Mouse (Mus musculus): ENCODE measurements around the gene Atp2b4. TPM values are rescaled to one million over a fixed set of nuclear protein-coding genes. Genes with fewer than 3 reads are reported as not detected.

The Atp2b4 gene
- polyA plus RNA-seq, 1 experiment from 2014 or later = 10.3 TPM

- Histone ChIP-seq H3K36me3 (ENCODE audit: control insufficient read depth, insufficient read depth) (no peaks in the 10 kb centered on the region), H3K27ac (ENCODE audit: low read length) (peak overlapping the region; percentile 56), H3K9me3 (replicated peaks; ENCODE audit: control insufficient read depth, low read length) (no peaks in the 10 kb centered on the region), H3K4me1 (ENCODE audit: control insufficient read depth, insufficient read depth, low read length) (peaks cover 16% of the 10 kb centered on the region), H3K27me3 (ENCODE audit: control insufficient read depth, insufficient read depth, low read length) (no peaks in the 10 kb centered on the region), H3K4me3 (ENCODE audit: low read length) (no peak overlapping the region), H3K4me2 (ENCODE audit: low read depth, low read length) (no peak overlapping the region), H3K9ac (ENCODE audit: low read length) (peak overlapping the region; percentile 23)
- 40% methylated on average over 4 of the region's 4 CpGs for WGBS
- peak; percentile 32; the same call in 1 of the 2 replicates for ATAC-seq (replicated peaks; ENCODE audit: extremely low read depth, insufficient read depth, low FRiP score)
These were observed 56.2 kb downstream of the Atp2b4 start for GRCm38 (mm10) chr1:133744609-133745008.

GRCm38 (mm10) chr1:133742517-133742916 lies 58.3 kb downstream of the Atp2b4 start:
- no peaks in the 10 kb centered on the region for H3K27me3 ChIP-seq (ENCODE audit: control insufficient read depth, insufficient read depth, low read length)
- no peak overlapping the region for H3K9ac ChIP-seq (ENCODE audit: low read length)
- H3K36me3 ChIP-seq (ENCODE audit: control insufficient read depth, insufficient read depth) = no peaks in the 10 kb centered on the region
- H3K9me3 ChIP-seq (replicated peaks; ENCODE audit: control insufficient read depth, low read length) = no peaks in the 10 kb centered on the region
- no peak for ATAC-seq (replicated peaks; ENCODE audit: extremely low read depth, insufficient read depth, low FRiP score)
- H3K4me2 ChIP-seq (ENCODE audit: low read depth, low read length) = no peak overlapping the region
- 58% methylated on average over 8 of the region's 8 CpGs for WGBS
- no peak overlapping the region for H3K4me3 ChIP-seq (ENCODE audit: low read length)
- peaks cover 16% of the 10 kb centered on the region for H3K4me1 ChIP-seq (ENCODE audit: control insufficient read depth, insufficient read depth, low read length)
- H3K27ac ChIP-seq (ENCODE audit: low read length) = no peak overlapping the region

- no peak overlapping the region for H3K27ac ChIP-seq (ENCODE audit: low read length)
- no peak overlapping the region for H3K9ac ChIP-seq (ENCODE audit: low read length)
- 61% methylated on average over 11 of the region's 11 CpGs for WGBS
- H3K4me1 ChIP-seq (ENCODE audit: control insufficient read depth, insufficient read depth, low read length) = peaks cover 16% of the 10 kb centered on the region
- ATAC-seq (replicated peaks; ENCODE audit: extremely low read depth, insufficient read depth, low FRiP score) = no peak
- no peaks in the 10 kb centered on the region for H3K27me3 ChIP-seq (ENCODE audit: control insufficient read depth, insufficient read depth, low read length)
- no peak overlapping the region for H3K4me3 ChIP-seq (ENCODE audit: low read length)
- 0 out of 2 replicates have a peak, but pooled peaks cover under 1% of the 10 kb centered on the region for H3K36me3 ChIP-seq (ENCODE audit: control insufficient read depth, insufficient read depth)
- no peaks in the 10 kb centered on the region for H3K9me3 ChIP-seq (replicated peaks; ENCODE audit: control insufficient read depth, low read length)
- H3K4me2 ChIP-seq (ENCODE audit: low read depth, low read length) = no peak overlapping the region
These were observed 58.9 kb downstream of the Atp2b4 start for GRCm38 (mm10) chr1:133741881-133742434.

- 91% methylated on average over 6 of the region's 6 CpGs for WGBS
- H3K9me3 ChIP-seq (replicated peaks; ENCODE audit: control insufficient read depth, low read length) = no peaks in the 10 kb centered on the region
- H3K4me3 ChIP-seq (ENCODE audit: low read length) = no peak overlapping the region
- no peak overlapping the region for H3K9ac ChIP-seq (ENCODE audit: low read length)
- no peak for ATAC-seq (replicated peaks; ENCODE audit: extremely low read depth, insufficient read depth, low FRiP score)
- H3K27ac ChIP-seq (ENCODE audit: low read length) = no peak overlapping the region
- no peak overlapping the region for H3K4me2 ChIP-seq (ENCODE audit: low read depth, low read length)
- H3K36me3 ChIP-seq (ENCODE audit: control insufficient read depth, insufficient read depth) = 0 out of 2 replicates have a peak, but pooled peaks cover 6% of the 10 kb centered on the region
- no peaks in the 10 kb centered on the region for H3K27me3 ChIP-seq (ENCODE audit: control insufficient read depth, insufficient read depth, low read length)
- H3K4me1 ChIP-seq (ENCODE audit: control insufficient read depth, insufficient read depth, low read length) = peaks cover 16% of the 10 kb centered on the region
These were observed 59.7 kb downstream of the Atp2b4 start for GRCm38 (mm10) chr1:133741171-133741570.

GRCm38 (mm10) chr1:133736664-133737063 lies 64.2 kb downstream of the Atp2b4 start:
- Histone ChIP-seq H3K4me1 (ENCODE audit: control insufficient read depth, insufficient read depth, low read length) (no peaks in the 10 kb centered on the region), H3K4me3 (ENCODE audit: low read length) (no peak overlapping the region), H3K27me3 (ENCODE audit: control insufficient read depth, insufficient read depth, low read length) (no peaks in the 10 kb centered on the region), H3K9me3 (replicated peaks; ENCODE audit: control insufficient read depth, low read length) (no peaks in the 10 kb centered on the region), H3K4me2 (ENCODE audit: low read depth, low read length) (no peak overlapping the region), H3K36me3 (ENCODE audit: control insufficient read depth, insufficient read depth) (0 out of 2 replicates have a peak, but pooled peaks cover 6% of the 10 kb centered on the region), H3K9ac (ENCODE audit: low read length) (no peak overlapping the region), H3K27ac (ENCODE audit: low read length) (no peak overlapping the region)
- ATAC-seq (replicated peaks; ENCODE audit: extremely low read depth, insufficient read depth, low FRiP score) = no peak
- 68% methylated on average over 7 of the region's 7 CpGs for WGBS

- Histone ChIP-seq H3K4me2 (ENCODE audit: low read depth, low read length) (peak overlapping the region; percentile 51), H3K4me3 (ENCODE audit: low read length) (0 out of 2 replicates have a peak overlapping the region, but pooled peaks have one; percentile 18), H3K36me3 (ENCODE audit: control insufficient read depth, insufficient read depth) (0 out of 2 replicates have a peak, but pooled peaks cover 6% of the 10 kb centered on the region), H3K9ac (ENCODE audit: low read length) (peak overlapping the region; percentile 50; the same call in 1 of the 2 replicates), H3K27ac (ENCODE audit: low read length) (no peak overlapping the region), H3K4me1 (ENCODE audit: control insufficient read depth, insufficient read depth, low read length) (no peaks in the 10 kb centered on the region), H3K9me3 (replicated peaks; ENCODE audit: control insufficient read depth, low read length) (no peaks in the 10 kb centered on the region), H3K27me3 (ENCODE audit: control insufficient read depth, insufficient read depth, low read length) (no peaks in the 10 kb centered on the region)
- peak; percentile 67; the same call in 1 of the 2 replicates for ATAC-seq (replicated peaks; ENCODE audit: extremely low read depth, insufficient read depth, low FRiP score)
- 26% methylated on average over 17 of the region's 17 CpGs for WGBS
These were observed 64.7 kb downstream of the Atp2b4 start for GRCm38 (mm10) chr1:133735995-133736652.

- no peak overlapping the region for H3K9ac ChIP-seq (ENCODE audit: low read length)
- no peak overlapping the region for H3K4me3 ChIP-seq (ENCODE audit: low read length)
- no peak for ATAC-seq (replicated peaks; ENCODE audit: extremely low read depth, insufficient read depth, low FRiP score)
- WGBS = 67% methylated on average over 11 of the region's 11 CpGs
- no peaks in the 10 kb centered on the region for H3K9me3 ChIP-seq (replicated peaks; ENCODE audit: control insufficient read depth, low read length)
- H3K27ac ChIP-seq (ENCODE audit: low read length) = no peak overlapping the region
- no peaks in the 10 kb centered on the region for H3K4me1 ChIP-seq (ENCODE audit: control insufficient read depth, insufficient read depth, low read length)
- H3K4me2 ChIP-seq (ENCODE audit: low read depth, low read length) = no peak overlapping the region
- no peaks in the 10 kb centered on the region for H3K27me3 ChIP-seq (ENCODE audit: control insufficient read depth, insufficient read depth, low read length)
- H3K36me3 ChIP-seq (ENCODE audit: control insufficient read depth, insufficient read depth) = peaks cover 16% of the 10 kb centered on the region
These were observed 68.0 kb downstream of the Atp2b4 start for GRCm38 (mm10) chr1:133732814-133733213.

GRCm38 (mm10) chr1:133728339-133728738 lies 72.5 kb downstream of the Atp2b4 start:
- 68% methylated on average over 7 of the region's 7 CpGs for WGBS
- no peak overlapping the region for H3K27ac ChIP-seq (ENCODE audit: low read length)
- H3K4me2 ChIP-seq (ENCODE audit: low read depth, low read length) = no peak overlapping the region
- ATAC-seq (replicated peaks; ENCODE audit: extremely low read depth, insufficient read depth, low FRiP score) = no peak
- peaks cover 19% of the 10 kb centered on the region for H3K36me3 ChIP-seq (ENCODE audit: control insufficient read depth, insufficient read depth)
- H3K4me1 ChIP-seq (ENCODE audit: control insufficient read depth, insufficient read depth, low read length) = no peaks in the 10 kb centered on the region
- H3K9me3 ChIP-seq (replicated peaks; ENCODE audit: control insufficient read depth, low read length) = no peaks in the 10 kb centered on the region
- H3K4me3 ChIP-seq (ENCODE audit: low read length) = no peak overlapping the region
- no peaks in the 10 kb centered on the region for H3K27me3 ChIP-seq (ENCODE audit: control insufficient read depth, insufficient read depth, low read length)
- no peak overlapping the region for H3K9ac ChIP-seq (ENCODE audit: low read length)

- Histone ChIP-seq H3K9me3 (replicated peaks; ENCODE audit: control insufficient read depth, low read length) (no peaks in the 10 kb centered on the region), H3K27ac (ENCODE audit: low read length) (no peak overlapping the region), H3K27me3 (ENCODE audit: control insufficient read depth, insufficient read depth, low read length) (no peaks in the 10 kb centered on the region), H3K36me3 (ENCODE audit: control insufficient read depth, insufficient read depth) (no peaks in the 10 kb centered on the region; the same call in 1 of the 2 replicates), H3K4me3 (ENCODE audit: low read length) (no peak overlapping the region), H3K9ac (ENCODE audit: low read length) (no peak overlapping the region), H3K4me1 (ENCODE audit: control insufficient read depth, insufficient read depth, low read length) (no peaks in the 10 kb centered on the region), H3K4me2 (ENCODE audit: low read depth, low read length) (no peak overlapping the region)
- ATAC-seq (replicated peaks; ENCODE audit: extremely low read depth, insufficient read depth, low FRiP score) = no peak
- 90% methylated on average over 7 of the region's 7 CpGs for WGBS
These were observed 80.5 kb downstream of the Atp2b4 start for GRCm38 (mm10) chr1:133720342-133720741.

Data from heart, embryonic 16.5 days (tissue).